Mouse (Mus musculus): ENCODE measurements around the gene E130309D02Rik.

GRCm38 (mm10) chr5:143309916-143310315, 5.2 kb downstream of the E130309D02Rik start:
- TF ChIP-seq CTCF (IDR thresholded peaks at IDR 0.05) (no peak), EP300 (IDR thresholded peaks at IDR 0.05; ENCODE audit: insufficient read depth, low read depth, low read length) (no peak)

Measured in heart, adult 2 months (tissue).